Mouse (Mus musculus) heart, postnatal 14 days (tissue): ENCODE results near the gene Lrch4. TPM values are rescaled to one million over a fixed set of nuclear protein-coding genes. Genes with fewer than 3 reads are reported as not detected.
A peak's percentile ranks its signal among the peaks of the same experiment; 100 is the strongest.
"Not testable (repeated sequence)": the region's sequence is repeated elsewhere in the genome, so short reads cannot be mapped to it uniquely, and the experiment has no call there.

Experiments used
- DNase-seq, 2 experiments: peaks; one replicate each; pipeline ENCODE4 v3.0.0; 2021 to 2022
- intact Hi-C: fragments of 180-260 bp; cut with DNase I; formaldehyde crosslinking; loops from one replicate; pipeline ENCODE4 v1.15.1; 2025
- total RNA-seq, 2 experiments: library from RNA; stranded (reverse); gene quantifications; 2 replicates each; pipeline ENCODE4 v1.2.3; 2021

The Lrch4 gene
- total RNA-seq, 2 experiments from 2014 or later, result 22.6 to 23.0 TPM

GRCm38 (mm10) chr5:137610548-137611244 lies 18.2 kb upstream of the Lrch4 start:
- intact Hi-C loops, result no loop called here

DNA sequence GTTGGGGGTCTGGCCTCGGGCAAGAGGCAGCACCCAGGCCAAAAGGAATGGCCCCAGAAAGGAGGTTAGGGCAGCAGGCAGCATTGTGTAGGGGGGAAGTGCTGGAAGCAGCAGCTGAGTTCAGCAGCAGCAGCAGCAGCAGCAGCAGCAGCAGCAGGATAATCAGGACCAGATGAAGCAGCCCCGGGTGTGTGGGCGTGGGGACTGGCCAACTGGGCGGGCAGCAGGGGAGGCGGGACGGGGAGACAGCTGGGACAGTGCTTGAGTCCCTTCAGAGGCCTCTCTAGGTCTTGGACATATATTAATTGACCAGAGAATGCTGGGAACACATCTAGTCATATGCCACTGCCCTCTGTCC lies 17.7 kb upstream of the Lrch4 start:
- DNase-seq, result peak; percentile 77 to 81
- intact Hi-C loops, result no loop called here

More at GRCm38 (mm10) chr5:137610548-137611244, 18.2 kb upstream of the Lrch4 start:
- DNase-seq, result peak; percentile 80 to 85

GRCm38 (mm10) chr5:137613076-137613475 lies 15.8 kb upstream of the Lrch4 start:
- intact Hi-C loops, result no loop called here
- no peak for DNase-seq

DNA sequence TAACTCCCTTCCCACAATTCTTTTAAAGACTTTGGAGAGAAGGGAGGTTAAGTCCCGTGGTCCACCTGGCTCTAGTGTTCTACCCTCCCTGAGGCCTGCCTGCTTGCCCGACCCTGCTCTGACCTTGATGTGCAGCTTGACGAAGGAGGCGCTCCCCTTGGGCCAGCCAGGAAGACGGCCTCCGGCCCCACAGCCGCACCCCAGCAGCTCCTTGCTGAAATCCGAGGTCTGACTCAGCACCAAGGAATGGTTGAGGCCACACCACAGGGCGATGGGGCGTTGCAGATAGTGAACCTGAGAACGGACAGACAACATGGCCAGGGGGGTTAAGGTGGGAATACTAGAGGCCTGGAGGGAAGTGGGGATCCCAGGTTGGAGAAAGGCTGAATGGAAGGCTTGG lies 15.4 kb upstream of the Lrch4 start, which contains the start of gene Pcolce:
Pcolce (minus strand) TSS at position 235 of the 400 bp plus-strand sequence.
- no peak for DNase-seq
- intact Hi-C loops, result no loop called here

GRCm38 (mm10) chr5:137614921-137615320 lies 14.0 kb upstream of the Lrch4 start:
- DNase-seq, intact Hi-C loops: not testable (repeated sequence)

DNA sequence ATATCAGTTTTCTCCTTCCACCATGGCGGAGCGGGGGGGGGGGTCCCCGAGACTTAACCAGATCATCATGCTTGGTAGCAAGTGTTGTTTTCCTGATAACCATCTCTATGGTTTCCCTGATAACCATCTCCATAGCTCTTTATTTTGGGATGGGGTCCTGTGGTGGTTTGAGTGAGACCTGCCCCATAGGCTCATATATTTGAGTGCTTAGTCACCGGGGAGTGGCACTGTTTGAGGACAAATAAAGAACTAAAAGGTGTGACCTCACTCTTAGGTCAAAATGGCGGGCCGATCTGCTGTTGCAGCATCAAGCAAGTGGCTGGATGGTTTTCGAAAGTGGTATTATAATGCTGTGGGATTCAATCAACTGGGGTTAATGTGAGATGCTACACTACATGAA lies 13.6 kb upstream of the Lrch4 start:
- intact Hi-C loops, result no loop called here
- no peak for DNase-seq

GRCm38 (mm10) chr5:137623937-137624530 lies 4.9 kb upstream of the Lrch4 start:
- intact Hi-C loops, result no loop called here
- no peak for DNase-seq

DNA sequence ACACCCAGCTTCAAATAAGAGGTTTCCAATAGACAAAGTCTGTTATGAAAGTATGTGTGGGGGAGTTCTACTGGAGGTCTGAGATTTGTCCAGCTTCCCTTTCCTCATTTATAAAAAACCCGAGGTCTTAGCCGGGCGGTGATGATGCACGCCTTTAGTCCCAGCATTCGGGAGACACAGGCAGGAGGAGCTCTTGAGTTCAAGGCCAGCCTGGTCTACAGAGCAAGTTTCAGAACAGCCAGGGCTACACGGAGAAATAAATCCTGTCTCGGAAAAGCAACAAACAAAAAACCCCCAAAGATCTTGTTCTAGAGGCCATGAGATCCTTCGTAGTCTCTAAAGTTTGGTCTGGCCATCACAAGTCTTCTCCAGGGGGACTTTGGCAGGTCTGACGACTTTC lies 930 bp upstream of the Lrch4 start:
- intact Hi-C loops, result loop anchor here (2.0 kb wide), 1 partner anchor 25 kb away; no protein-coding TSS in a partner anchor
- DNase-seq, result peak in 1 of 2 experiments; percentile 45

DNA sequence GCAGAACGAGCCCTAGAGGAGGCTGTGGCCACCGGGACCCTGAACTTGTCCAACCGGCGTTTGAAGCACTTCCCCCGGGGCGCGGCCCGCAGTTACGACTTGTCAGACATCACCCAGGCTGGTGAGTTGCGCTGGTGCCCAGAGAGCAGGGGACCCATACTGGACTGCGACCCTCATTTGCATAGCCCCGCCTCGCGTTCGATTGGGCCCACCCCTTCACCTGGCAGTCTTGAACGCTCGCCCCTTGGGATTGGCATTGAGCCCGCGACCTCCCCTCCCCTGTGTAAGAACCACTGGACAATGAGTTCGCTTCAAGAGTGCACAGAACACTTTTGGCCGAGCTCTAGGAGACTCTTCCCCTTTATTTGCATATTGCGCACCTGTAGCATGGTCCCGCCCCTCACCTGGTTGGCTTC lies 393 bp downstream of the Lrch4 start:
- intact Hi-C loops, result loop anchor here (2.0 kb wide), 1 partner anchor 27 kb away; no protein-coding TSS in a partner anchor
- DNase-seq, result no peak

DNA sequence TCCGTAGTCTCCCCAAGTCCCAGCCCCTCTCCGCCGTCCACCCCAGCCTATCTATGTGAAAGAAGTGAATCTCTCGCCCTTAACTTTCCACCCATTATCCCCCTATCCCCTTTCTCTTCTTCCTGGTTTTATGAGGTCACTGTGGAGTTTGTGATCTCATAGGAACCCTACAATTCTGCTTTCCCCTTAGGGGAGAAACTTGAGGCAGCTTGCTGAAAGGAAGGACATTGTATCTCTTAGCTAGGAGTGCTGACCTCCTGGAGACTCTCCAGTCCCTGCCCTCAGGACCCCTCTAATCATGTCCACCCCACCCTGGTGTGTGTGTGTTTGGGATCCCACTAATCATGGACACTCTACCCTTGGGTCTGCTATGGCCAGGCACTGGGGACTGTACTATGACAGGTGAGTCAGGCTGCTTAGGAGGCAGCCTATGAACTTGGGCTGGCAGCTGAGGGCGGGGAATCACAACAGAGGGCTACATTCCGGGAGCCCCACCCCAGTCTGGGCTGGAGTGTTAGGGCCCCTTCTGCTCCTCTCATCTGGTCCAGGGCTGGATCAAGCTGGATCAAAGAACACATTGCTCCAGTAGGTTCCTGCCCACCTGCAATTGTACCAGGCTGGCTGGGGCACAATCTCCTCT lies 1.1 kb downstream of the Lrch4 start:
- no peak for DNase-seq
- intact Hi-C loops, result loop anchor here (2.0 to 5.0 kb wide), 3 partner anchors 27 to 113 kb away; partner anchors contain the start of genes Epo, Gigyf1 and Gnb2

DNA sequence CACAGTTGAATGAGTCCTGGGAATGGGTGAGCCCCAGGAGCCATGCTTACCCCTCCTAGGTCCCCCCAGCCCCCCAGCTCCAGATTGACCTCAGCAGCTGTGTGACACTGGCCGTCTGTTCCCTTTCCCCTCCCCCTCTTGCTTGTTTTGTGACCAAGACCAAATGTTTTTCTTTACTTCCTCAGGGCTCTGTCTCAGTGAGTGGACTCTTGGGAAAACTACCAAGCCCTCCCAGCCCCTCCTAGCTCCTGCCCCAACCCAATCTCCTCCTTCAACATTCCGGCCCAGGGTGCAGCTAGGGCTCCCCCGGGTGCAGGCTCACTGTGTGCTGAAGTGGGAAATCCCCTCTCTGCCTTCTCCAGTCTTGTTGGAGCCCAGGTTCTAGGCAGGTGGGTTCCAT lies 1.7 kb downstream of the Lrch4 start:
- DNase-seq, result peak; percentile 44 to 48
- intact Hi-C loops, result loop anchor here (5.0 kb wide), 2 partner anchors 98 to 113 kb away; partner anchors contain the start of genes Epo, Gigyf1 and Gnb2

DNA sequence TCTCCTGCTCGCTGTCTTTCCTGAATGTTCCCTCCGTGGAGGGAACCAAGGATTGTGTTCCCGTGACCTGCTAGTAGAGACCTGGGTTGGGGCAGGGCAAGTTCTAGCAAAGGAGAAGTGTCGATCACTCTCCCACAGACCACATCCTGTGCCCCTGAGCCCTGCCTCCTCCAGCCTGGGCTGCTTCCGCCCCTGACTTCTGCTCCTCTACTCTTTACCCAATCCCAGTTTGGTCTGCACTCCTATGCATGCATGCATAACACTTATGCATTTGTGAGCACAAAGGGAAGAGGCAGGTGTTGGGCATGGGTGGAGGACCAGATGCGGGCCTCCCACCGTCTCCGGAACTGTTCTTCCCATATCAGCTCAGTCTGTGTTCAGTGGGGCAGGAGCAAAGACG lies 2.2 kb downstream of the Lrch4 start:
- DNase-seq, result peak in 1 of 2 experiments; percentile 44
- intact Hi-C loops, result loop anchor here (5.0 kb wide), 2 partner anchors 99 to 114 kb away; partner anchors contain the start of genes Epo, Gigyf1 and Gnb2

GRCm38 (mm10) chr5:137631591-137631990 lies 2.7 kb downstream of the Lrch4 start:
- no peak for DNase-seq
- intact Hi-C loops, result loop anchor here (5.0 kb wide), 2 partner anchors 99 to 114 kb away; partner anchors contain the start of genes Epo, Gigyf1 and Gnb2

DNA sequence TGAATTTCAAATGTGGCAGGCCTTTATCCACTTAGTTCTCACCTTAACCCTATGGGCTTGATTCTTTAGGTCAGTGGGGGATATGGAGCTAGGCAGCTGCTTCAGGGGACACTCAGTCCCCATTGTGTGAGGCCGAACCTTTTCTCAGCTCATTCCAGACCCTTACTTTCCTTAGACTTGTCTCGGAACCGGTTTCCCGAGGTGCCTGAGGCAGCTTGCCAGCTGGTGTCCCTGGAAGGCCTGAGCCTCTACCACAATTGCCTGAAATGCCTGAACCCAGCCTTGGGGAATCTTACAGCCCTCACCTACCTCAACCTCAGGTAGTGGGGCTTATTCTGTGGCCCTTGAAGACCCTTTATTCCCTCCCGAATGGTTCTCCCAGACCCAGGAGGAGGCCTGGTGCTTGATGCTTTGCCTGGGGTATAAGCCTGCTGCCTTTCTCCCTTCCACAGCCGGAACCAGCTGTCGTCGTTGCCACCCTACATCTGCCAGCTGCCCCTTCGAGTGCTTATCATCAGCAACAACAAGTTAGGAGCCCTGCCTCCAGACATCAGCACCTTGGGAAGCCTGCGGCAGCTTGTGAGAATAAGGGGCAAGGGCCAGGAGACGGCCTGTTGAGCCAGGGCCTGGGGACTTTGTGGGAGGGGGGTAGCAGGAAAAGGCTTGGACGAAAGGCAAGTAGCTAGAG lies 4.6 kb downstream of the Lrch4 start:
- intact Hi-C loops, result loop anchor here (5.0 kb wide), 2 partner anchors 101 to 116 kb away; partner anchors contain the start of genes Epo, Gigyf1 and Gnb2
- DNase-seq, result no peak

DNA sequence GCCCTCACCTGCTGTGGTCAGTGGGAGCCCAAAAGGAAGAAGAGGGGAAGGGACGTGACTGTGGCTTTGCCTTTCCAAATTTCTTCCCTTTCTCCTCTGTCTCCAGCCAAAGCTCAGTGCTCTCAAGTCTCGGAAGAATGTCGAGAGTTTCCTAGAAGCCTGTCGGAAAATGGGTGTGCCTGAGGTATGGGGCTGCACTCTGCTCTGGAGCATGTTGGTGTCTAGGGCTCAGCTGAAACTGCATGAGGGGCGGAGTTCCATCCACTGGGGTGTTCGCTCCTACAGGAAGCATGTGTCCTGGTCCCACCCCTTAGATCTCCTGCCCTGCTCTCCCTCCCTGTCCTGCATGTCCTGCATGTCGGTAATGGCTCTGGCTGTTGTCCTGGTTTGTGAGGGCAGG lies 10.6 kb downstream of the Lrch4 start:
- no peak for DNase-seq
- intact Hi-C loops, result no loop called here

- intact Hi-C loops, result no loop called here
- DNase-seq, result peak in 1 of 2 experiments; percentile 51
These were observed 12.1 kb downstream of the Lrch4 start, which contains the start of gene Sap25 for GRCm38 (mm10) chr5:137641054-137641453. Gene Sap25, plus strand, starts transcription at chr5:137641334.

GRCm38 (mm10) chr5:137642886-137643285 lies 14.0 kb downstream of the Lrch4 start:
- intact Hi-C loops, result no loop called here
- DNase-seq, result no peak

DNA sequence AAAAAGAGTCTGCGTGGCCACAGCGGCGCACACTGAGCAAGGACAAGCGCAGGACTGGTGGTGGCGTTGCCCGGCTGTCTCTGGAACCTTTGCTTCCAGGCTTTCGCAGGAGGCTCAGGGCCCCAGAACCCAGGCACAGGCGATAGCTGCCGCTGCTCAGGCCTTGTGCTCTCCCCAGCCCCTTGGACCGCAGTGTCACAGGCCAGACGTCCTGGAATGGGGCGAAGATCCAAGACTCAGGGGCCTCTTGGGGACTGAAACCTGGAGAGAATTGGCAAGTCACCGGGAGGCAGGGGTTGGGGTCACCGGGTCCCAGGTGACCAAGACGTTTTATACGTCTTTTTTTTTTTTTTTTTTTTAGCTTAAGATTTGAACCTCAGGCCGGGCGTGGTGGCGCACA lies 15.6 kb downstream of the Lrch4 start:
- intact Hi-C loops, result no loop called here
- no peak for DNase-seq

DNA sequence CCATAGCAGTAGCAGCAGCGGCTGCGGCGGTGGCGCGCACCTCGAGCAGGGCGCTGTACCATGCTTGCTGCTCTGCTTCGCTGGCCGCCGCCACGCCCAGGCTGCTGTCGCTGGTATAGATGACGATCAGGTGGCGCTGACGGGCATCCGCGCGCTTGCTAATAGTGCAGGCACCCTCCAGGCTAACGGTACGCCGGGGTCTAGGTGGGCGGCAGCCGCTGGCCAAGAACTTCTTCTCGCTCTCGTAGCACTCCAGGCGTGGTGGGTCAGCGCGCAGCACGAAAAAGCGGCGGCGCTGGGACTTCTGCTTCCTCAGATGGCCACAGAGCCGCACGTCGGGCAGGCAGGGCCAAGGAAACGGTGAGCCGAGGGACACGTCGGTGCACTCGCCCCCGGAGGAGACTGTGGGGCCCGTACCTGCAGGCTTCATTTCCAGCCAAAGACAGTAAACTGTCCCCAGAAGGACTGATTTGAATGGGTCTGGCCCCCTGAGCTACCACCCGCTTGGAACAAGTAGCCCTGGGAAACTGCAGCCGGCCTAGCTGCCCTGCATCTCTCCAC lies 16.2 kb downstream of the Lrch4 start:
- no peak for DNase-seq
- intact Hi-C loops, result no loop called here

GRCm38 (mm10) chr5:137645652-137646091 lies 16.8 kb downstream of the Lrch4 start, which contains the start of gene Irs3:
Gene Irs3, minus strand, starts transcription at chr5:137645714.
- intact Hi-C loops, result no loop called here
- DNase-seq, result no peak
